Mouse (Mus musculus) testis, adult 2 months (tissue): ENCODE measurements around the gene Lef1. TPM values are rescaled to one million over a fixed set of nuclear protein-coding genes. Genes with fewer than 3 reads are reported as not detected.

Source experiments
- H3K27ac ChIP-seq: fragments of 200-500 bp; 2 replicates; pipeline ENCODE4 v1.5.1; 2012; ENCODE audit warnings: low read depth, low read length; ENCODE audit not compliant: control insufficient read depth, insufficient read depth
- H3K27me3 ChIP-seq: fragments of 200-500 bp; 2 replicates; pipeline ENCODE4 v1.6.1; 2012; ENCODE audit warnings: mild to moderate bottlenecking, low read length, moderate library complexity; ENCODE audit not compliant: control insufficient read depth, insufficient read depth
- H3K36me3 ChIP-seq: fragments of 200-500 bp; 2 replicates; pipeline ENCODE4 v1.6.1; 2012; ENCODE audit warnings: mild to moderate bottlenecking, low read length; ENCODE audit not compliant: control insufficient read depth, insufficient read depth
- H3K4me1 ChIP-seq: fragments of 200-500 bp; 2 replicates; pipeline ENCODE4 v1.6.1; 2012; ENCODE audit warnings: low read length; ENCODE audit not compliant: control insufficient read depth, insufficient read depth
- H3K4me3 ChIP-seq: fragments of 200-500 bp; 2 replicates; pipeline ENCODE4 v1.5.1; 2012; ENCODE audit warnings: low read depth, mild to moderate bottlenecking, low read length, moderate library complexity, mixed read lengths; ENCODE audit not compliant: control insufficient read depth
- CTCF ChIP-seq: fragments of 200-500 bp; IDR thresholded peaks from 2 replicates; pipeline ENCODE4 v1.5.1; 2012; ENCODE audit warnings: low read depth, mild to moderate bottlenecking, inconsistent platforms, low read length, moderate library complexity; ENCODE audit not compliant: control insufficient read depth, insufficient read depth, insufficient replicate concordance
- POLR2A ChIP-seq: fragments of 200-500 bp; IDR thresholded peaks from 2 replicates; pipeline ENCODE4 v1.6.1; 2012; ENCODE audit warnings: low read depth, mild to moderate bottlenecking, inconsistent platforms, low read length, moderate library complexity; ENCODE audit not compliant: control insufficient read depth
- polyA plus RNA-seq: library from polyadenylated mRNA; depleted of rRNA; stranded (reverse); fragments of >200 nt; gene quantifications from 2 replicates; pipeline ENCODE4 v1.2.3, GENCODE M21; 2012

Lef1 gene
- polyA plus RNA-seq, 1 experiment: 84.7 TPM

DNA sequence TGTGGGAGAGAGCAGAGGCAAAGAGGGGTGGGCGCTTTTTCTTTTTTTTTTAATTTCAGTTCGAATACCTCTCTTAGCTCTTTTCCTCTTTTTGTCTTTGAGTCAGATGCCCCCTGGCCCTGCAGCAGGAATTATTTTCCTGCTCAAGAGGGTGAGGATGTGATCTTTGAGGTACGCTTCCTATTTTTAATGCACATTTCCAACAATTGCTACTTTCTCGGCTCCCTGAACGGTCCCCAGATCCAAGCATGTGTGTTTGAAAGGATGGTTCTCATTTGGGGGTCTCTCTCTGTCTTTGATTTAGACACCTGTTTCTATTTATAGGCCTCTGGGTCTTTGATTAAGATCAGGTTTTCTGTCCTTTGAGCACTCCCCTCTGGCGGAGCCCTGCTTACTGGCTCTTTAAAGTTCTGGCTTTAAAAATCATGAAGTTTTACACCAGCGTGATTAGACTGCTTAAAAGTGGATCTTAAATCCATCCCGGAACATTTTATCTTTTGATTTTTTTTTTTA is 86.3 kb downstream of the Lef1 start:
- no peaks in the 10 kb centered on the region for H3K27me3 ChIP-seq
- no peaks in the 10 kb centered on the region for H3K36me3 ChIP-seq
- no peaks in the 10 kb centered on the region for H3K4me1 ChIP-seq
- TF ChIP-seq CTCF: no peak
- TF ChIP-seq POLR2A: no peak
- no peak overlapping the region for H3K4me3 ChIP-seq
- H3K27ac ChIP-seq: no peak overlapping the region

DNA sequence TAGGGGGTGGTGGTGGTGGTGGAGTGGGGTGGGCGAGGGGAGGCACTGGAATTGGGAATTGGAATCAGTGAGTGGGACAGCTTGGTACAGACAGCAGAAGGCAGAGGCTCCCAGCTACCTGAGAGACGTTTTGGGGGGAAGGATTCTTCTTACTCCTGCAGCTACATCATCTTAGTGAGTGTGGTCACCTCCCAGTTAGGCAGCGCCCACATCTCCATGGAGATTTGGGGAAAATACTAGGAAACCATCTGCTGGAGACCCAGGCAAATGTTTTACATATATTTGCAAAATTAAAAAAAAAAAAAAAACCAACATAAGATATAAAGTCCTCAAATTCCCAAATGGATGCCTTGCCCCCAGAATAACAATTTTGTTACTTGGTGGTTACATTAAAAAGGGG is 88.7 kb downstream of the Lef1 start:
- Histone ChIP-seq H3K36me3 (no peaks in the 10 kb centered on the region), H3K4me1 (no peaks in the 10 kb centered on the region), H3K27me3 (no peaks in the 10 kb centered on the region), H3K27ac (no peak overlapping the region), H3K4me3 (no peak overlapping the region)
- no peak for TF ChIP-seq POLR2A

DNA sequence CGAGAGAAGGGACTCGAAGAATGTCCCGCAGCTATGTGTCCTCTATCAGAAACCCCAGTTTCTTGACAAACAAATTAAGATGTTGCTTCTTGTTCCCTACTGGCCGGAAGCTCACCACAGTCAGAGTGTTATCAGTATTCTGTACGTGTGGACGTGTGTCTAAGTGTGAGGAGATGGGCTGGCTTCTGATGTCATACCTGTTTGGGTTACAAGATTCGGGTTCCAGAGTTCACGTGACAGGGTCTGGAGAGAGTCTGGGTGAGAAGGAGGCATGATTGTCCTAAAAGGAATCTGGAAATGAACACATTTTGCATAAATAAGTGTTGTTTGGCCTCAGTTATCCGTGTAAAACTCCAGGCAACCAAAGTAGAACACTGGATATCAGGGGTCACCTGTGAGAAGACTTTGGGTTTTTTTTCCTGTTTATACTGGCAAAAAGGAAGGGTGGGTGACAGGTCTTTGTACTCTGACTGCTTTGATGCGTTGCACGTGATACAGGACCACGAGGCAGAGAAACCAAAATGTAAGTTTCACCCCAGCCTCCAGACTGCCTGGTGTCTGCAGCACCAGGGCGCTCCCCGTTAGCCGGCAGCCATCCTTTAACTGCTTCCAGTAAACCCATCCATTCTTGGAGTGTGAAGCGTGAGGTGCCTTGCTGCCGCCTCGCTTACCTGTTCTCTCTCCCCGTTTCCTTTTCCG is 89.5 kb downstream of the Lef1 start:
- H3K4me1 ChIP-seq: no peaks in the 10 kb centered on the region
- no peak overlapping the region for H3K27ac ChIP-seq
- no peak overlapping the region for H3K4me3 ChIP-seq
- H3K36me3 ChIP-seq: no peaks in the 10 kb centered on the region; the same call in 1 of the 2 replicates
- H3K27me3 ChIP-seq: no peaks in the 10 kb centered on the region
- TF ChIP-seq CTCF (no peak), POLR2A (no peak)

DNA sequence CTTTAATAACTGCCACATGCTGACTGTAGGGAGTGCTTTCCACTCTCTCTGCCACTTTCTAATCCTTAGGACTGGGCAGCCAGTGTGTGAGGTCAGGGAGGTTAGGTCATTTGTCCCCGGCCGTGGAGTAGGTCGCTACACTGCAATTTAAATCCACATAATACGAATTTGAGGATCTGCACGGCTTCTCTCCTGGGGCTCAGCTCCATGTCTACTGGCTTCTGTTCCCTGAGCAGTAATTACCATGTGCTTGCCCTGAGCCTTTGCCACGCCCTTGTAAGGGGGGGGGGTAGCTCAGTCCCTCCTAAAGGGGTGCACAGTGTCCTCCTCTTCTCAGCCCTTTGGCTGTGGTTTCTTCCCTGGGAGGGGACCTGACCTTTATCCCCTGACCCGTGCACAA is 92.0 kb downstream of the Lef1 start:
- TF ChIP-seq CTCF (no peak), POLR2A (no peak)
- Histone ChIP-seq H3K27ac (no peak overlapping the region), H3K4me1 (no peaks in the 10 kb centered on the region), H3K36me3 (no peaks in the 10 kb centered on the region; the same call in 1 of the 2 replicates), H3K4me3 (no peak overlapping the region), H3K27me3 (no peaks in the 10 kb centered on the region)

DNA sequence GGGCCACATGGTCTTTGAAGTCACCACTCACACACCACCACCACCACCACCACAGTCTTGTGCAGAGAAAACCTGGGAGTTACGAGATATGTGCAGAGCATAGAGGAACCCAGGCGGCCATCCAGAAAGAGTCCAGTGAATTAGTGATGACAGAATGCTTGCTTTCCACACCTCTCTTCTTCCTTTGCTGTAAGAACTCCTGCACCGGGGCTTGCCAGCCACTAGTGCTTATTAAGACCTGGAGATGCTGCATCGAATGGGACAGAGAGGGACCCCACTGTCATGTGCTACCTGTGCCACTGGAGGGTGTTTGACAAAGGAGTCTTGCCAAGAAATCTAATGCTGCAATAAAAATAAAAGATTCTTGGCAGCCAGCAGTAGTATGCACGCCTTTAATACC is 97.6 kb downstream of the Lef1 start:
- TF ChIP-seq CTCF (no peak), POLR2A (no peak)
- no peaks in the 10 kb centered on the region for H3K4me1 ChIP-seq
- H3K4me3 ChIP-seq: no peak overlapping the region
- H3K27me3 ChIP-seq: no peaks in the 10 kb centered on the region
- H3K27ac ChIP-seq: no peak overlapping the region
- no peaks in the 10 kb centered on the region; the same call in 1 of the 2 replicates for H3K36me3 ChIP-seq

DNA sequence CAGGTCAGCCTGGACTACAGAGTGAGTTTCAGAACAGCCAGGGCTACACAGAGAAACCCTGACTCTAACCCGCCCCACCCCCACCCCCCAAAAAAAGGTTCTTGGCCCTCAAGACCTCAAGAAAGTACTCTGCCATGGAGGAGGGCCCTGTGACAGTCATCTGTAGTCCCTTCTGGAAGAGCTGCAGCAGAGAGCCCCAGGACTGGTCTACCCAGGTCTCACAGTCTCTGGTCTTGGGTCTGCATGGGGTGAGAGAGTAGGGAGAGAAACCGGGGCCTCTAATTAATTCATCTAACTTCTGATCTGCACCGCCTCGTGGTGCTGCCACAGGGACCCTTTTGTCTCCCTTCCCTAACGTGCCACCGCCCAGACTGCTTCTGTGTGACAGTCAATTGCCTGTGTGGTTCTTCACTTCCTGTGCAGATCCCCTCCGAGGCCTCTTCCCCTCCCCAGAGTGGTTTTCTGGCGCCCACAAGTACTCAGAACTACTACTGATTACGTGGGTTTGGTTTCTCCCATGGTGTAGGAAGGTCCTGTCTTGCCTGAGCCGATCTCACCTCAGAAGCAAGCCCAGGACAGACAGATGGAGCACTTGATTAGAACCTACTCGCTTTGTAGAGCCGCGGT is 98.1 kb downstream of the Lef1 start:
- Histone ChIP-seq H3K27me3 (no peaks in the 10 kb centered on the region), H3K36me3 (no peaks in the 10 kb centered on the region; the same call in 1 of the 2 replicates), H3K4me3 (no peak overlapping the region), H3K27ac (no peak overlapping the region), H3K4me1 (no peaks in the 10 kb centered on the region)
- TF ChIP-seq CTCF (no peak), POLR2A (no peak)

DNA sequence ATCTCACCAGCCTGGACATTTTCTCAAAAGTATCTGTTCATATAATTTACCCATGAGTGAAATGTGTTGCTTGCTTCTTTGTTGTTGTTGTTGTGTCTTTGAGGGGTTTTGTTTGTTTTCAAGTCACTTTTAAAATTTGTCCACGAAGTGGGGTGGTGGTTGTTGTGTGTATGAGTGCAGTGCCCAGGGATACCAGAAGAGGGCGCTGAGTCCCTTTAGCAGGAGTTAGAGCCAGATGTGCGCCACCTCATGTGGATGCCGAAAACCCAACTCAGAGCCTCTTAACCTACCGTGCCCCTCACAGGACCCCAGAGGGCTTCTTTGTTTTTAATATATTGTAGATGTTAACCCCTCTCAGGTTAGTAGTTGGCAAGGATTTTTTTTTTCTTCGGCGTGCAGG is 101.9 kb downstream of the Lef1 start:
- Histone ChIP-seq H3K27me3 (no peaks in the 10 kb centered on the region), H3K4me1 (no peaks in the 10 kb centered on the region), H3K27ac (no peak overlapping the region), H3K36me3 (no peaks in the 10 kb centered on the region; the same call in 1 of the 2 replicates), H3K4me3 (no peak overlapping the region)
- TF ChIP-seq CTCF (peak; percentile 64; the same call in 1 of the 2 replicates), POLR2A (no peak)
